Mouse (Mus musculus) adrenal gland, adult 18-20 months (tissue): ENCODE measurements around the gene Gm21773. TPM values are rescaled to one million over a fixed set of nuclear protein-coding genes. Genes with fewer than 3 reads are reported as not detected.
"Not testable (repeated sequence)": the region's sequence is repeated elsewhere in the genome, so short reads cannot be mapped to it uniquely, and the experiment has no call there.

Experiments used
- DNase-seq, 2 experiments: peaks; one replicate each; pipeline ENCODE4 v3.0.0; 2021 to 2022; ENCODE audit warnings: low spot score in 2 of 2
- long read RNA-seq, 2 experiments: library from polyadenylated mRNA; stranded (forward); transcript quantifications; one replicate each; pipeline ENCODE4 v2.0.0; 2021
- total RNA-seq, 2 experiments: library from RNA; stranded (reverse); gene quantifications; 1 replicate in 1 of 2; 2 replicates in 1 of 2; pipeline ENCODE4 v1.2.3; 2021

The Gm21773 gene
- not detected for total RNA-seq
- long read RNA-seq, experiment 1 = 0 reads
- long read RNA-seq, experiment 2 = 0 reads

DNA sequence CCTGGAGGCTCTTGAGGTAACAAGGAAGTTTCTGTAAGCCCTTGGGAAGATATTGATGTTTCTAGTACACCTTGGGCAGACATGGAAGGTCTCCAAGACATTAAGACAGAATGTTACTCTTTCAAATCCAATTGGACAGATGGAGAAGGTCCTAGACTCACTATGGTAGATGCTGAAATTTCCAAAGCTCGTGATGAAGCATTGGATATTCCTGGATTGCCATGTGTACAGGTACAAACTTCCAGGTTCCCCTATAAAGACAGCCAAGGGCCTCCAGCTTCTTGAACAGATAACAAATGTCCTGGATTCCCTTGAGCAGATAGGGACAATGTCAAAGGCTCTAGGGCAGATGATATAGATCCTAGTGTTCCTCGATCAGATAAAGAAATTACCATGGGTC, at the start of gene Gm21773:
Gm21773 (minus strand) TSS at position 101 of the 400 bp plus-strand sequence.
- DNase-seq = not testable (repeated sequence)
